Mouse (Mus musculus) cerebellum, postnatal 14 days (tissue): ENCODE data around the gene Nkx3-2.

ENCODE experiments used
- DNase-seq, 2 experiments: peaks; one replicate each; pipeline ENCODE4 v3.0.0; 2021; ENCODE audit warnings: mixed read lengths in 2 of 2

Nkx3-2 gene

GRCm38 (mm10) chr5:41762141-41762946 lies 2.0 kb downstream of the Nkx3-2 start:
- DNase-seq = no peak

GRCm38 (mm10) chr5:41761509-41762140 lies 2.7 kb downstream of the Nkx3-2 start:
- DNase-seq = peak in 1 of 2 experiments; percentile 34

GRCm38 (mm10) chr5:41760831-41761508 lies 3.3 kb downstream of the Nkx3-2 start:
- no peak for DNase-seq

GRCm38 (mm10) chr5:41760071-41760470 lies 4.2 kb downstream of the Nkx3-2 start:
- no peak for DNase-seq

- no peak for DNase-seq
Observed at GRCm38 (mm10) chr5:41758671-41759639, 5.3 kb downstream of the Nkx3-2 start.

GRCm38 (mm10) chr5:41757338-41757737 lies 7.0 kb downstream of the Nkx3-2 start:
- no peak for DNase-seq

- no peak for DNase-seq
Observed at GRCm38 (mm10) chr5:41756396-41756795, 7.9 kb downstream of the Nkx3-2 start.

GRCm38 (mm10) chr5:41755373-41755960 lies 8.8 kb downstream of the Nkx3-2 start:
- DNase-seq = no peak

GRCm38 (mm10) chr5:41754836-41755235 lies 9.5 kb downstream of the Nkx3-2 start:
- DNase-seq = no peak

GRCm38 (mm10) chr5:41754226-41754775 lies 10.0 kb downstream of the Nkx3-2 start:
- DNase-seq = no peak

GRCm38 (mm10) chr5:41752721-41753120 lies 11.6 kb downstream of the Nkx3-2 start:
- no peak for DNase-seq

GRCm38 (mm10) chr5:41744898-41745780 lies 19.2 kb downstream of the Nkx3-2 start:
- DNase-seq = no peak

GRCm38 (mm10) chr5:41744234-41744633 lies 20.1 kb downstream of the Nkx3-2 start:
- no peak for DNase-seq

- DNase-seq = no peak
Observed at GRCm38 (mm10) chr5:41738817-41739216, 25.5 kb downstream of the Nkx3-2 start.

- DNase-seq = no peak
Observed at GRCm38 (mm10) chr5:41737039-41737438, 27.3 kb downstream of the Nkx3-2 start.

GRCm38 (mm10) chr5:41727017-41727416 lies 37.3 kb downstream of the Nkx3-2 start:
- DNase-seq = no peak

- DNase-seq = no peak
Observed at GRCm38 (mm10) chr5:41725573-41725972, 38.7 kb downstream of the Nkx3-2 start.
